Mouse (Mus musculus) neural tube, embryonic 15.5 days (tissue): ENCODE results near the gene Olfr1392. TPM values are rescaled to one million over a fixed set of nuclear protein-coding genes. Genes with fewer than 3 reads are reported as not detected.
"Not testable (repeated sequence)": the region's sequence is repeated elsewhere in the genome, so short reads cannot be mapped to it uniquely, and the experiment has no call there.

Experiments used
- ATAC-seq: fragments of 200-750 bp; cut with Nextera tagmentation; 2 replicates; pipeline ENCODE4 v1.8.0; 2017; ENCODE audit warnings: mild to moderate bottlenecking, moderate TSS enrichment, moderate library complexity; ENCODE audit not compliant: low FRiP score
- H3K27ac ChIP-seq: fragments of 300-500 bp; sonication (generic); replicated peaks from 2 replicates; pipeline ENCODE4 v1.5.1; 2015; ENCODE audit warnings: mild to moderate bottlenecking, inconsistent platforms
- H3K27me3 ChIP-seq: fragments of 300-500 bp; sonication (generic); replicated peaks from 2 replicates; pipeline ENCODE4 v1.6.1; 2015; ENCODE audit warnings: inconsistent platforms
- H3K36me3 ChIP-seq: fragments of 300-500 bp; sonication (generic); 2 replicates; pipeline ENCODE4 v1.6.1; 2015; ENCODE audit warnings: inconsistent platforms
- H3K4me1 ChIP-seq: fragments of 300-500 bp; sonication (generic); 2 replicates; pipeline ENCODE4 v1.6.1; 2015; ENCODE audit warnings: inconsistent platforms
- H3K4me2 ChIP-seq: fragments of 300-500 bp; sonication (generic); 2 replicates; pipeline ENCODE4 v1.6.1; 2015; ENCODE audit warnings: inconsistent platforms, mild to moderate bottlenecking, moderate library complexity
- H3K4me3 ChIP-seq: fragments of 300-500 bp; sonication (generic); replicated peaks from 2 replicates; pipeline ENCODE4 v1.5.1; 2015; ENCODE audit warnings: mild to moderate bottlenecking, inconsistent platforms
- H3K9ac ChIP-seq: fragments of 300-500 bp; sonication (generic); replicated peaks from 2 replicates; pipeline ENCODE4 v1.6.1; 2015; ENCODE audit warnings: mild to moderate bottlenecking, inconsistent platforms
- H3K9me3 ChIP-seq: fragments of 300-500 bp; sonication (generic); replicated peaks from 2 replicates; pipeline ENCODE4 v1.6.1; 2016; ENCODE audit warnings: inconsistent platforms
- WGBS: fragments of 180-500 bp; shearing (Covaris S2); methylation state at CpG from one replicate; pipeline ENCODE4 v1.1.7; 2015; ENCODE audit warnings: mixed read lengths; 5-methylcytosine and 5-hydroxymethylcytosine counted together
- polyA plus RNA-seq: library from polyadenylated mRNA; unstranded; fragments of >200 nt; fragmentation: Nextera tagmentation; extraction: Ambion mirVana; gene quantifications from 2 replicates; pipeline ENCODE4 v1.2.1, GENCODE M21; 2015

Gene Olfr1392
- not detected in 2 replicates for polyA plus RNA-seq

DNA sequence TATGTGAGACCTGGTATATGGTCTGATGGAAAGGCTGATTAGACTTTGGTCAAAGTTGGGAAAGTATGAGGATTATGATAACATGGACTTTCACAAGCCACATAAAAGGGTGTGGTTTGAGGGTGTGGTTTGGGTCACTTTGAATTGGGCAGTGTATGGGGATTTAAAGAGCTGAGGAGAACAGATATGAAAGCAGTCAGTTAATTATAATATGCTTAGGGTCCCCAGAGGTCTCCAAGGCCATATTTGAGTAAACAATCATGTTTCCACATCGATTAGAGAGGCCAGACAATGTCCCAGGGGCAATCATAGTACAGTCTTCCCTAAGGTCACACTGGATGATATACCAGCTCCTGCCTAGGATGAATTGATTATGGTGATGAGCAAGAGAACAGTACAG, at the start of gene Olfr1392:
Olfr1392 (plus strand) TSS at position 301 of the 400 bp plus-strand sequence.
- not testable (repeated sequence) for H3K27ac ChIP-seq, ATAC-seq, H3K9ac ChIP-seq, H3K9me3 ChIP-seq, H3K4me2 ChIP-seq, H3K27me3 ChIP-seq, H3K36me3 ChIP-seq, H3K4me1 ChIP-seq, H3K4me3 ChIP-seq
- 80% methylated on average over 1 of the region's 1 CpGs for WGBS

DNA sequence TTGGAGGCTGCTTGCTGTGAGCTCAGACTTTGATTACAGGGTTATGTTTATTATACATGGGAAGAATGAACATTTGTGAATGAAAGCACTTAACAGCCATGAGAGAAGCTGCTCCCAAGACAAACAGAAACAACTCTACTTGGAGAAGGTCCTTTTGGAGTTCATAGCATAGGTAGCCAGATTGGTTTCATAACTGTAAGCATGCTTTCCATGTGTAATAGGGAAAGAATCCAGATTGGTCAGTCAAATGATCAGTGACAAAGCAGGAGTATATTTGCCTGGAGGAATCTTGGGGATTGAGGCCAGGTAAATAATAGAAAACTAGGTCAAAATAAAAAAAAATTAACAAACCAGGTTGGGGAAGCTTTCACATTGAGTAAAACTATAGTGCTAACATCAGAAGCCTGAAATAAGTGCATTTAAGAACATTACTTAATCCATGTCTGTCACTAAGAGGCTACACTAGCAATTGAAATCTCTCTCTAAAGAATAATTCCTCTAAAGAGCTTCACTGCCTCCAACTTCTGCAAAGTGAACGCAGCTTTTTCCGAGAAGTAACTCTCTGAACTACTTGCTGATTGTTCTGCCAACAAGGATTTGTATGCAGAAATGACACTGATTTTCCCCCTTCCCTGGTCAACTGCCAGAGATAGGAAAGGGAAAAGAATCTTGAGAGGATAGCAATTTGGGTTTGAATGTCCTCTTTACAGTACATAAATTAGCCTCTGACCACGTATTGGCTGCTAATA, 49.4 kb upstream of the Olfr1392 start:
- Histone ChIP-seq H3K4me1 (no peaks in the 10 kb centered on the region), H3K9me3 (no peaks in the 10 kb centered on the region), H3K4me2 (no peak overlapping the region), H3K27ac (no peak overlapping the region), H3K36me3 (no peaks in the 10 kb centered on the region), H3K27me3 (no peaks in the 10 kb centered on the region), H3K9ac (no peak overlapping the region), H3K4me3 (no peak overlapping the region)
- 74% methylated on average over 3 of the region's 3 CpGs for WGBS
- no peak for ATAC-seq

DNA sequence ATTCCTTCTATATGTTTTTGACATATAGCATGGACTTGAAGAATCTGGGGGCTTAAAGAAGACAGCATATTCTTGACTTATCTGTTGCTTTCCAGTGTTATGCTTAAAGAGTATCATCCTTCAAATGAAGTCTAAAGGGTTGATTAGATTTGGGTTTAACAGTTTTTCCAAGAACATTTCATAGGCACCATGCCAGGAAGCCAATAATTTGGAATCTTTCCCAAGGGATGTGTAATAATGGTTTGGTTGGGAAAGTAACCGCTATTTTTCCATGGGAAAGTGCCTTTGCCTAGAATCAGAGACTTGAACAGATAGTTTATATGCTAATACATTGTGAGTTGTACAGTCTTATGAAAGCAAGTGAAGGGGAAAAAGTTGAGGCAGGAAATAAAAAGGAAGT, 48.2 kb upstream of the Olfr1392 start:
- ATAC-seq = no peak
- Histone ChIP-seq H3K4me1 (no peaks in the 10 kb centered on the region), H3K27me3 (no peaks in the 10 kb centered on the region), H3K9me3 (no peaks in the 10 kb centered on the region), H3K27ac (no peak overlapping the region), H3K4me2 (no peak overlapping the region), H3K36me3 (no peaks in the 10 kb centered on the region), H3K4me3 (no peak overlapping the region), H3K9ac (no peak overlapping the region)
- 44% methylated on average over 1 of the region's 1 CpGs for WGBS

DNA sequence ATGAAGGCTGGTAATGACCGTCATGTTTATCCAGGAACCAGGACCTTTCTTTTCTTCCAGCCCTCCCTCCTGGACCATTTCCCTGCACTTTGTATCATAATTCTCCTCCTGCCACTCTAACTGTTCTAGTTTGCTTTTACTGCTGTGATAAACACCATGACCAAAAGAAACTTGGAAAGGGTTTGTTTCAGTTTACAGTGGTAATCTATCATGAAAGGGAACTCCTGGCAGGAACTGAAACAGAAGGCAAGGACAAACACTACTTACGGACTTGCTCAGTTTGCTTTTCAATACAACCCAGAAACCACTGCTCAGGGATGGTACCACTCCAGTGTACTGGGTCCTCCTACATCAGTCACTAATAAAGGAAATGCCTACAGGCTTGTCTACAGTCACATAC, 47.5 kb upstream of the Olfr1392 start:
- WGBS = 67% methylated on average over 2 of the region's 2 CpGs
- H3K9ac ChIP-seq = no peak overlapping the region
- no peak for ATAC-seq
- H3K27me3 ChIP-seq = no peaks in the 10 kb centered on the region
- no peaks in the 10 kb centered on the region for H3K4me1 ChIP-seq
- no peak overlapping the region for H3K4me3 ChIP-seq
- H3K27ac ChIP-seq = no peak overlapping the region
- no peaks in the 10 kb centered on the region for H3K36me3 ChIP-seq
- H3K4me2 ChIP-seq = no peak overlapping the region
- H3K9me3 ChIP-seq = no peaks in the 10 kb centered on the region

DNA sequence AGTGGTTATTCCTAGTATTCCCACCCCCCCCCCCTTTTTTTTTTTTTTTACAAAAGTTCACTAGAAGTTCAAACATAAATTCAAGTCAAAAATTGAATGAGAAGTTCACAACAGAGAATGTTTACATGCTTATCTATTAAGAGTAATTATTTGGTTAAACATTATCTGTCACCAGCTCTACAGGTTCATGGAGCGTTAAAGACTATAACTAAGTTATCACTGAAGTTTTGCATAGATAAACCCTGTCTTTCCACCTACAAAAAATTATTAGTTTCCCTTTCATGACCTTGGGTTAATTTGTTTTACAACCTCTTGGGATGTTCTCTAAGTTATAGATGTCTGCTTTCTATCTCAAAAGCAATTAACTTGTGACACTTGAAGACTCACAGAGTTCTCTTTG, 44.8 kb upstream of the Olfr1392 start:
- Histone ChIP-seq H3K36me3 (no peaks in the 10 kb centered on the region), H3K9me3 (no peaks in the 10 kb centered on the region), H3K4me2 (no peak overlapping the region), H3K27ac (no peak overlapping the region), H3K27me3 (no peaks in the 10 kb centered on the region), H3K9ac (no peak overlapping the region), H3K4me1 (peaks cover 14% of the 10 kb centered on the region), H3K4me3 (no peak overlapping the region)
- WGBS = 100% methylated on average over 1 of the region's 1 CpGs
- no peak for ATAC-seq

DNA sequence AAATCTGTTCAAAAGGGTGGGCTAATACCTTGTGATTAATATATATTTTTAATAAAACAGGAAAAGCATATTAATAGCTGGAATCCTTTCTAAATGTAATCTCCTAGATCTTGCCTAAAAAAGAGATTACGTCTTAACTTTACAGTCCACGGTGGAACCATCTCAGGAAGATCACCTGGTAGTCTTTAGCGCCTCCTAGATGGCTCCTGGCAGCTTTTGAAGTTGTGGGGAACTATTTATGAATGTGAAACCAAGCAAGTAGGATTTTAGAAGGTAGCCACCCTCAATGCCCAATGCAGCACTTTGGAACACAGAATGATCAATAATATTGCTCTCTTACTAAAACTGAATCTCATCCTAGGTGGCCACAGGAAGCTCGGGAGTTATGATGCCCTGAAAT, 44.2 kb upstream of the Olfr1392 start:
- H3K36me3 ChIP-seq = no peaks in the 10 kb centered on the region
- WGBS = 81% methylated on average over 4 of the region's 4 CpGs

DNA sequence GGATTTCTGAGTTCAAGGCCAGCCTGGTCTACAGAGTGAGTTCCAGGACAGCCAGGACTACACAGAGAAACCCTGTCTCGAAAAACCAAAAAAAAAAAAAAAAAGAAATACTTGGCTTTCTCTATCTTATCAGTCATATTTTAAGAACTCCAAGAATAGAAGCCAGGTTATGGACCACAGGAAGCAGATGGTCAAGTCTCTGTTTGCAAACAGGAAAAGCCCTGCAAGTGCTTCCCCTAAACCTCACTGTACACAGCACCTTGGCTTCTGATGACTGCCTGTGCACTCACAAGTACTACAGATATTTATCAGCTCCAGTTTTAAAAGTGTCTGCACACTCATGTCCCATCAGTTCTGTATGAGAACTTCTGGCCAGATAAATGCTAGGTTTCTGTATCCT, 43.6 kb upstream of the Olfr1392 start:
- H3K36me3 ChIP-seq = no peaks in the 10 kb centered on the region
- H3K9ac ChIP-seq = no peak overlapping the region
- no peak for ATAC-seq
- H3K4me1 ChIP-seq = peaks cover 24% of the 10 kb centered on the region
- WGBS = 73% methylated on average over 1 of the region's 1 CpGs
- H3K9me3 ChIP-seq = no peaks in the 10 kb centered on the region
- no peak overlapping the region for H3K27ac ChIP-seq
- H3K27me3 ChIP-seq = no peaks in the 10 kb centered on the region
- no peak overlapping the region for H3K4me2 ChIP-seq
- H3K4me3 ChIP-seq = no peak overlapping the region

More for the DNA sequence above, 44.2 kb upstream of the Olfr1392 start:
- Histone ChIP-seq H3K4me2 (no peak overlapping the region), H3K9ac (no peak overlapping the region), H3K4me3 (no peak overlapping the region), H3K4me1 (peaks cover 20% of the 10 kb centered on the region), H3K9me3 (no peaks in the 10 kb centered on the region), H3K27me3 (no peaks in the 10 kb centered on the region), H3K27ac (no peak overlapping the region)
- no peak for ATAC-seq

DNA sequence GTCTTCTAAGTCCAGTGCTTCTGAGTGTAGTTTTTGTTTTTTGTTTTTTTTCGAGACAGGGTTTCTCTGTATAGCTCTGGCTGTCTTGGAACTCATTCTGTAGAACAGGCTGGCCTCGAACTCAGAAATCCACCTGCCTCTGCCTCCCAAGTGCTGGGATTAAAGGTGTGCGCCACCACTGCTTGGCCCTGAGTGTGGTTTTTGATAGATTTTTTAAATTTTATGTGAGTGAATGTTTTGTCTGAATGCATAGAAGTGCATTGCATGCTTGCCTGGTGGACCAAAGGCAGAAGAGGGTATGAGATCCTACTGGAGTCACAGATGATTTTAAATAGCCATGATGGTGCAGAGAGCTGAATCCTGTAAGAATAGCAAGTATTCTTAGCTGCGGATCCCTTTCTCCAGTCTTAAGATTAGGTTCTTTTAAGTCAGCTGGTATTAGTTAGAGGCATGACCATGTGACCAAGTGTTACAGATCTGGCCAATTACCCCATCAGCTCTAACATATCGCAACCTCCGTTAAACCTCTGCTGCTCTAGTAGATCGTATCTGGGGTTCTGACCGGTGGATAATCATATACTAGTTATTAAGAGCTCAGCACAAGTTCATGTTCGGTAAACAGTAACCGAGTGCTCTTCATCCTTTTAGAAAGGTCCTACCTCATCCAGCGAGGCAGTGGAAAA, 42.0 kb upstream of the Olfr1392 start:
- Histone ChIP-seq H3K27ac (peak overlapping the region; percentile 95), H3K9me3 (no peaks in the 10 kb centered on the region), H3K9ac (peak overlapping the region; percentile 82), H3K4me2 (peak overlapping the region; percentile 78), H3K36me3 (no peaks in the 10 kb centered on the region), H3K4me1 (peaks cover 34% of the 10 kb centered on the region), H3K27me3 (no peaks in the 10 kb centered on the region), H3K4me3 (peak overlapping the region; percentile 76)
- WGBS = 22% methylated on average over 11 of the region's 11 CpGs
- ATAC-seq = peak; percentile 12

DNA sequence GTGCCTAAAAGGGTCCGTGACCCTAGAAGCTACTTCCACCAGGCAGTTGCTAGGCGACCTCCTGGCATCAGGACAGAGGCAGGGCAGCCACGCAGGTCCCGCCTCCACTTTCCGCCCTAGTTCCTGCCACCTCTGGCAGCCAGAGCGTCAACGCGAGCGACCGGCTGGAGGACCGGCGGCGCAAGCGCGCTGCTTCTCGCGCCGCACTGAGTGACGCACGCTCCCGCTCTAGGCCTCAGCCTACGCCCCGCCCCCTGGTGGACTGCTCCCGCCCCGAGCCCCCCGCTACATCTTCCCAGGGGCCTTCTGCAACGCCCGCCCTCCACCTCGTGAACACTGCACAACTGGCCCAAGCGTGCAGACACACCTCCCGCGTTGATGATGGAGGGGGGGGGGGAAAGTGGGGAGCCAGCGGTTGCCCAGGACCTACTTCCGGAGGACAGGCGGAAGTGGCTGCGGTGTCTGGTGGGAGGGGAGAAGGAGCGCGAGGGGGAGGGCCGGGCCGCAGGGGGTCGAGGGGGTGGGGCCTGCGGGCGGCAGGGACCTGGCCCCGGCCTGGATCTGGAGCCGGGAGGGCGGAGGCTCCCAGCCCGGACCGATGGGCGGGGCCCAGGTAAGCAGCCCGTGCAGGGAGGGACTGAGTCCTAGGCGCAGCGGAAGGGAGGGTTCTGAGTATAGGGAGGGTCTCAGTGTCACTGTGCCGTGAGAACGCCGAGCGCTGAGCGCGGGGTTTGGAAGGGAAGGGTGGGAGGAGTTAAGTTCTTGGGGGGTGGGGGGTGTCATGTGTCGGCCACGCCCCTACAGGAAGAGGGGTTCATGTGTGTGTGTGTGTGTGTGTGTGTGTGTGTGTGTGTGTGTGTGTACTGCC, 41.1 kb upstream of the Olfr1392 start, which contains the start of gene Mgat1:
Mgat1 (plus strand) TSS at position 465 of the 868 bp plus-strand sequence.
- peak; percentile 97 for ATAC-seq
- Histone ChIP-seq H3K36me3 (no peaks in the 10 kb centered on the region), H3K4me3 (peak within 1 kb of the TSS; percentile 76), H3K27me3 (no peaks in the 10 kb centered on the region), H3K27ac (peak within 1 kb of the TSS; percentile 95), H3K9ac (peak within 1 kb of the TSS; percentile 82), H3K4me1 (peaks cover 37% of the 10 kb centered on the region), H3K4me2 (peak within 1 kb of the TSS; percentile 78), H3K9me3 (no peaks in the 10 kb centered on the region)
- WGBS = under 1% methylated on average over 53 of the region's 60 CpGs

DNA sequence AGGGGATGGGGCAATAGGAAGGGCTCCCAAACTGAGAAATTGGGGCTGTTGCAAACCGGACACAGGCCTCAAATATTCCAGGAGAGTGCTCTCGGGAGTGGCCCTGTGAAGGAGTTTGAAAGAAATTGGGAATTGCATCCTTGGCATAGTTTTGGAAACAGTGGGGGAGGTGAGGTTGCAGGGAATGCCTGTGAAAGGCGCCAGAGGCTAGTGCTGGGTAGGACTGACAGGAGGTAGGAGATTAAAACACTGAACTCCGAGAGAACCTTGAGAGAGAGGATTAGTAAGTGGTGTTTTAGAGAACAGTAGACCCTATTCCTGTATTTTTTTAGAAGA, 40.5 kb upstream of the Olfr1392 start:
- no peaks in the 10 kb centered on the region for H3K9me3 ChIP-seq
- H3K9ac ChIP-seq = peak overlapping the region; percentile 82
- 3% methylated on average over 4 of the region's 4 CpGs for WGBS
- H3K4me3 ChIP-seq = peak overlapping the region; percentile 76
- no peaks in the 10 kb centered on the region for H3K36me3 ChIP-seq
- peaks cover 41% of the 10 kb centered on the region for H3K4me1 ChIP-seq
- ATAC-seq = no peak; the same call in 1 of the 2 replicates
- H3K27me3 ChIP-seq = no peaks in the 10 kb centered on the region
- H3K4me2 ChIP-seq = peak overlapping the region; percentile 78
- peak overlapping the region; percentile 95 for H3K27ac ChIP-seq

DNA sequence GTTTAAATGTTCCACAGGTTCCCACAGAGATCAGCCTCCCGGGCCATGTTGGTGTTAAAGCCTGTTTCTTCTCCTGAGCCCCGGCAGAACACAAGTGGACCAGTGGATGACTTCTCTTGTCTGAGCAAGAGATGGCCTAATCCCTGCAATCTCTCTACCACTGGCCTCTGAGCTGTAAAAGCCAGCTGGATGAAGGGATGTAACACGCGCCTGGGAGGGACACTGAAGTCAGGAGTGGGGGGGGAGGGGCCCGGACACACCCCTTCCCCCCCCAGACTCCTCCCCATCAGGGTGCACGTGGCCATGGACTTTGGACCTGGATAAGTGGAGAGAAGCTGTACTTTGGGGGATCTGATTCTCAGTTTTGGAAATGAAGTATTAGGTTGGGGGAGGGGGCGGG, 39.9 kb upstream of the Olfr1392 start:
- ATAC-seq = no peak
- Histone ChIP-seq H3K27ac (peak overlapping the region; percentile 95; the same call in 1 of the 2 replicates), H3K9ac (0 out of 2 replicates have a peak overlapping the region, but pooled peaks have one; percentile 82), H3K4me1 (peaks cover 47% of the 10 kb centered on the region), H3K9me3 (no peaks in the 10 kb centered on the region), H3K27me3 (no peaks in the 10 kb centered on the region), H3K36me3 (no peaks in the 10 kb centered on the region), H3K4me3 (peak overlapping the region; percentile 76; the same call in 1 of the 2 replicates), H3K4me2 (peak overlapping the region; percentile 78)
- WGBS = 27% methylated on average over 7 of the region's 7 CpGs
